Mouse (Mus musculus) Muller cell, postnatal 12 days (primary cell): Measurements from ENCODE around the gene Fbxw4.

Experiments
- DNase-seq: peaks from one replicate; pipeline ENCODE4 v3.0.0-alpha.2; 2015; ENCODE audit errors: inconsistent ontology term

The Fbxw4 gene

GRCm38 (mm10) chr19:45615415-45616213 lies 44.5 kb downstream of the Fbxw4 start:
- DNase-seq = no peak

- DNase-seq = peak; percentile 59
Measured at GRCm38 (mm10) chr19:45614928-45615327, 45.2 kb downstream of the Fbxw4 start.

- no peak for DNase-seq
Measured at GRCm38 (mm10) chr19:45614375-45614774, 45.7 kb downstream of the Fbxw4 start.

- no peak for DNase-seq
Measured at GRCm38 (mm10) chr19:45610823-45611222, 49.3 kb downstream of the Fbxw4 start.

- DNase-seq = no peak
Measured at GRCm38 (mm10) chr19:45608648-45609339, 51.3 kb downstream of the Fbxw4 start.

GRCm38 (mm10) chr19:45607479-45607878 lies 52.6 kb downstream of the Fbxw4 start:
- no peak for DNase-seq

- DNase-seq = no peak
Measured at GRCm38 (mm10) chr19:45606701-45607100, 53.4 kb downstream of the Fbxw4 start.

- no peak for DNase-seq
Measured at GRCm38 (mm10) chr19:45602606-45603005, 57.5 kb downstream of the Fbxw4 start.

- peak; percentile 52 for DNase-seq
Measured at GRCm38 (mm10) chr19:45597106-45597505, 63.0 kb downstream of the Fbxw4 start.

GRCm38 (mm10) chr19:45596434-45596833 lies 63.7 kb downstream of the Fbxw4 start:
- no peak for DNase-seq

GRCm38 (mm10) chr19:45596019-45596418 lies 64.1 kb downstream of the Fbxw4 start:
- DNase-seq = peak; percentile 97

- DNase-seq = no peak
Measured at GRCm38 (mm10) chr19:45595481-45595880, 64.6 kb downstream of the Fbxw4 start.

GRCm38 (mm10) chr19:45594079-45594478 lies 66.0 kb downstream of the Fbxw4 start:
- no peak for DNase-seq

GRCm38 (mm10) chr19:45592916-45593315 lies 67.2 kb downstream of the Fbxw4 start:
- no peak for DNase-seq

- peak; percentile 68 for DNase-seq
Measured at GRCm38 (mm10) chr19:45591704-45592103, 68.4 kb downstream of the Fbxw4 start.

GRCm38 (mm10) chr19:45589761-45590160 lies 70.4 kb downstream of the Fbxw4 start:
- no peak for DNase-seq

- peak; percentile 77 for DNase-seq
Measured at GRCm38 (mm10) chr19:45587509-45588292, 72.4 kb downstream of the Fbxw4 start.

GRCm38 (mm10) chr19:45586850-45587249 lies 73.3 kb downstream of the Fbxw4 start:
- no peak for DNase-seq

GRCm38 (mm10) chr19:45584856-45585620 lies 75.1 kb downstream of the Fbxw4 start:
- no peak for DNase-seq

- DNase-seq = no peak
Measured at GRCm38 (mm10) chr19:45583136-45583535, 77.0 kb downstream of the Fbxw4 start.

GRCm38 (mm10) chr19:45582161-45582560 lies 78.0 kb downstream of the Fbxw4 start:
- DNase-seq = peak; percentile 70
